Mouse (Mus musculus) heart, postnatal 14 days (tissue): ENCODE data around the gene Tex261. TPM values are rescaled to one million over a fixed set of nuclear protein-coding genes. Genes with fewer than 3 reads are reported as not detected.
A peak's percentile ranks its signal among the peaks of the same experiment; 100 is the strongest.

Experiments
- DNase-seq, 2 experiments: peaks; one replicate each; pipeline ENCODE4 v3.0.0; 2021 to 2022
- intact Hi-C: fragments of 180-260 bp; cut with DNase I; formaldehyde crosslinking; loops from one replicate; pipeline ENCODE4 v1.15.1; 2025
- total RNA-seq, 2 experiments: library from RNA; stranded (reverse); gene quantifications; 2 replicates each; pipeline ENCODE4 v1.2.3; 2021

Gene Tex261
- total RNA-seq, 2 experiments from 2014 or later = 71.0 to 79.6 TPM

GRCm38 (mm10) chr6:83766982-83767381 is 8.6 kb downstream of the Tex261 start:
- intact Hi-C loops = no loop called here
- DNase-seq = peak; percentile 16 to 19

GRCm38 (mm10) chr6:83762880-83763431 is 12.7 kb downstream of the Tex261 start:
- peak; percentile 20 to 41 for DNase-seq
- intact Hi-C loops = no loop called here

GRCm38 (mm10) chr6:83762344-83762743 is 13.3 kb downstream of the Tex261 start, which contains the start of gene Ankrd53:
TSS of gene Ankrd53 (plus strand) at chr6:83762644.
- no peak for DNase-seq
- intact Hi-C loops = no loop called here

GRCm38 (mm10) chr6:83756051-83756450 is 19.6 kb downstream of the Tex261 start:
- DNase-seq = no peak
- intact Hi-C loops = no loop called here

- intact Hi-C loops = no loop called here
- peak; percentile 62 to 84 for DNase-seq
Observed at GRCm38 (mm10) chr6:83750171-83750684, 25.4 kb downstream of the Tex261 start.

GRCm38 (mm10) chr6:83749286-83749685 is 26.3 kb downstream of the Tex261 start:
- intact Hi-C loops = no loop called here

GRCm38 (mm10) chr6:83745466-83745865 is 30.1 kb downstream of the Tex261 start:
- intact Hi-C loops = no loop called here
- DNase-seq = no peak

More at GRCm38 (mm10) chr6:83749286-83749685, 26.3 kb downstream of the Tex261 start:
- DNase-seq = no peak

GRCm38 (mm10) chr6:83744557-83744956 is 31.1 kb downstream of the Tex261 start:
- no peak for DNase-seq
- intact Hi-C loops = no loop called here

- intact Hi-C loops = no loop called here
- no peak for DNase-seq
Observed at GRCm38 (mm10) chr6:83744126-83744525, 31.5 kb downstream of the Tex261 start.

GRCm38 (mm10) chr6:83743212-83743611 is 32.4 kb downstream of the Tex261 start:
- intact Hi-C loops = no loop called here
- DNase-seq = no peak

- DNase-seq = no peak
- intact Hi-C loops = no loop called here
Observed at GRCm38 (mm10) chr6:83742761-83743160, 32.9 kb downstream of the Tex261 start, which contains the start of gene Atp6v1b1. TSS of gene Atp6v1b1 (plus strand) at chr6:83742990.

- no peak for DNase-seq
- intact Hi-C loops = no loop called here
Observed at GRCm38 (mm10) chr6:83738596-83738995, 37.0 kb downstream of the Tex261 start.

GRCm38 (mm10) chr6:83737311-83737710 is 38.3 kb downstream of the Tex261 start:
- intact Hi-C loops = no loop called here
- no peak for DNase-seq

- intact Hi-C loops = loop anchor here (1.0 kb wide), 1 partner anchor 37 kb away; no protein-coding TSS in a partner anchor
- DNase-seq = peak; percentile 80 to 85
Observed at GRCm38 (mm10) chr6:83731128-83731527, 44.5 kb downstream of the Tex261 start.

GRCm38 (mm10) chr6:83729350-83729970 is 46.2 kb downstream of the Tex261 start:
- no peak for DNase-seq
- intact Hi-C loops = no loop called here

GRCm38 (mm10) chr6:83728488-83728887 is 47.1 kb downstream of the Tex261 start:
- intact Hi-C loops = no loop called here
- peak in 1 of 2 experiments; percentile 34 for DNase-seq

GRCm38 (mm10) chr6:83727178-83727577 is 48.4 kb downstream of the Tex261 start:
- no peak for DNase-seq
- intact Hi-C loops = no loop called here

GRCm38 (mm10) chr6:83722526-83722925 is 53.1 kb downstream of the Tex261 start:
- no peak for DNase-seq
- intact Hi-C loops = no loop called here
